Mouse (Mus musculus) C2C12 (cell line): ENCODE results near the gene Nlrp6.

Source experiments
- CTCF ChIP-seq: IDR thresholded peaks from one replicate; pipeline ENCODE4 v1.5.1; 2011; ENCODE audit not compliant: control insufficient read depth, insufficient read depth, insufficient read length
- USF1 ChIP-seq: IDR thresholded peaks from one replicate; pipeline ENCODE4 v1.6.1; 2011; ENCODE audit warnings: low read depth, mild to moderate bottlenecking, control low read depth, moderate library complexity

- TF ChIP-seq USF1, result no peak
- no peak for TF ChIP-seq CTCF
These were observed 8.4 kb upstream of the Nlrp6 start for GRCm38 (mm10) chr7:140912293-140912692.
